Mouse (Mus musculus) spleen, postnatal 0 days (tissue): ENCODE data around the gene 1700024P04Rik. TPM values are rescaled to one million over a fixed set of nuclear protein-coding genes. Genes with fewer than 3 reads are reported as not detected.

Experiments
- polyA plus RNA-seq: library from polyadenylated mRNA; unstranded; fragments of >200 nt; fragmentation: Nextera tagmentation; extraction: Ambion mirVana; gene quantifications from 2 replicates; pipeline ENCODE4 v1.2.1, GENCODE M21; 2015

Gene 1700024P04Rik
- not detected in 2 replicates for polyA plus RNA-seq

GRCm38 (mm10) chr13:98984465-98984864 is at the start of gene 1700024P04Rik:
1700024P04Rik (minus strand) TSS chr13:98984565.

Other genes with a start within 250 kb of the 1700024P04Rik start
- 34.2 and 35.1 TPM in 2 replicates for gene Fcho2, start 169.1 kb downstream of the 1700024P04Rik start, polyA plus RNA-seq
- gene Tnpo1, start 58.2 kb downstream of the 1700024P04Rik start, polyA plus RNA-seq, result 21.5 and 23.6 TPM in 2 replicates
- gene Zfp366, start 200.3 kb upstream of the 1700024P04Rik start, polyA plus RNA-seq, result 0.63 and 0.89 TPM in 2 replicates